Mouse (Mus musculus) neural tube, embryonic 11.5 days (tissue): ENCODE data around the gene Sbsn. TPM values are rescaled to one million over a fixed set of nuclear protein-coding genes. Genes with fewer than 3 reads are reported as not detected.

Experiments
- ATAC-seq: fragments of 200-750 bp; cut with Nextera tagmentation; 2 replicates; pipeline ENCODE4 v1.8.0; 2017; ENCODE audit warnings: moderate number of reproducible peaks, mild to moderate bottlenecking, moderate TSS enrichment, moderate library complexity; ENCODE audit not compliant: insufficient read depth, low FRiP score, low TSS enrichment
- DNase-seq: peaks from one replicate; pipeline ENCODE4 v3.0.0-alpha.2; 2015; ENCODE audit warnings: low spot score
- H3K27ac ChIP-seq: fragments of 300-500 bp; sonication (generic); 2 replicates; pipeline ENCODE4 v1.5.1; 2014; ENCODE audit warnings: low read depth, mild to moderate bottlenecking, low read length
- H3K27me3 ChIP-seq: fragments of 300-500 bp; sonication (generic); 2 replicates; pipeline ENCODE4 v1.6.1; 2014; ENCODE audit warnings: mild to moderate bottlenecking, low read length, mixed read lengths; ENCODE audit not compliant: control insufficient read depth, insufficient read depth
- H3K36me3 ChIP-seq: fragments of 300-500 bp; sonication (generic); 2 replicates; pipeline ENCODE4 v1.6.1; 2014; ENCODE audit warnings: mild to moderate bottlenecking, low read length, moderate library complexity, mixed read lengths; ENCODE audit not compliant: control insufficient read depth, insufficient read depth
- H3K4me1 ChIP-seq: fragments of 300-500 bp; sonication (generic); 2 replicates; pipeline ENCODE4 v1.6.1; 2014; ENCODE audit warnings: low read length, mixed read lengths; ENCODE audit not compliant: control insufficient read depth, insufficient read depth
- H3K4me2 ChIP-seq: fragments of 300-500 bp; sonication (generic); 2 replicates; pipeline ENCODE4 v1.6.1; 2014; ENCODE audit warnings: low read depth, mild to moderate bottlenecking, moderate library complexity
- H3K4me3 ChIP-seq: fragments of 300-500 bp; sonication (generic); 2 replicates; pipeline ENCODE4 v1.5.1; 2014; ENCODE audit warnings: low read depth, low read length
- H3K9ac ChIP-seq: fragments of 300-500 bp; sonication (generic); 2 replicates; pipeline ENCODE4 v1.6.1; 2014; ENCODE audit warnings: mild to moderate bottlenecking, low read length
- H3K9me3 ChIP-seq: fragments of 300-500 bp; sonication (generic); 2 replicates; pipeline ENCODE4 v1.6.1; 2016; ENCODE audit warnings: low read length; ENCODE audit not compliant: control insufficient read depth
- WGBS: fragments of 180-500 bp; shearing (Covaris S2); extraction: QIAGEN DNeasy Blood & Tissue Kit; methylation state at CpG from one replicate; pipeline ENCODE4 v1.1.7; 2014; 5-methylcytosine and 5-hydroxymethylcytosine counted together
- polyA plus RNA-seq: library from polyadenylated mRNA; unstranded; fragments of >200 nt; fragmentation: Nextera tagmentation; extraction: Ambion mirVana; gene quantifications from 2 replicates; pipeline ENCODE4 v1.2.1, GENCODE M21; 2014

Gene Sbsn
- polyA plus RNA-seq, 1 experiment from 2014 or later: 0.09 TPM

- ATAC-seq: no peak
Measured at GRCm38 (mm10) chr7:30766408-30766807, 15.1 kb downstream of the Sbsn start.

GRCm38 (mm10) chr7:30769236-30769635 lies 18.0 kb downstream of the Sbsn start:
- Histone ChIP-seq H3K27ac (no peak overlapping the region), H3K27me3 (no peaks in the 10 kb centered on the region), H3K36me3 (no peaks in the 10 kb centered on the region), H3K4me2 (no peak overlapping the region), H3K9me3 (no peaks in the 10 kb centered on the region), H3K4me1 (no peaks in the 10 kb centered on the region), H3K9ac (no peak overlapping the region), H3K4me3 (no peak overlapping the region)
- 40% methylated on average over 9 of the region's 9 CpGs for WGBS
- DNase-seq (no peak), ATAC-seq (no peak)

More at GRCm38 (mm10) chr7:30766408-30766807, 15.1 kb downstream of the Sbsn start:
- Histone ChIP-seq H3K27ac (no peak overlapping the region), H3K9ac (no peak overlapping the region), H3K4me1 (no peaks in the 10 kb centered on the region), H3K36me3 (no peaks in the 10 kb centered on the region), H3K4me2 (no peak overlapping the region), H3K27me3 (no peaks in the 10 kb centered on the region), H3K4me3 (no peak overlapping the region), H3K9me3 (no peaks in the 10 kb centered on the region)
- 80% methylated on average over 4 of the region's 4 CpGs for WGBS
- no peak for DNase-seq

GRCm38 (mm10) chr7:30776104-30776503 lies 24.8 kb downstream of the Sbsn start:
- no peaks in the 10 kb centered on the region for H3K9me3 ChIP-seq
- no peaks in the 10 kb centered on the region for H3K36me3 ChIP-seq
- H3K4me2 ChIP-seq: no peak overlapping the region
- no peak overlapping the region for H3K27ac ChIP-seq
- 87% methylated on average over 9 of the region's 9 CpGs for WGBS
- H3K27me3 ChIP-seq: no peaks in the 10 kb centered on the region
- no peak overlapping the region for H3K9ac ChIP-seq
- H3K4me3 ChIP-seq: no peak overlapping the region
- ATAC-seq (no peak), DNase-seq (no peak)
- H3K4me1 ChIP-seq: no peaks in the 10 kb centered on the region

- no peaks in the 10 kb centered on the region for H3K4me1 ChIP-seq
- H3K27ac ChIP-seq: no peak overlapping the region
- no peaks in the 10 kb centered on the region for H3K9me3 ChIP-seq
- DNase-seq (no peak), ATAC-seq (no peak)
- no peak overlapping the region for H3K9ac ChIP-seq
- no peaks in the 10 kb centered on the region for H3K36me3 ChIP-seq
- no peak overlapping the region for H3K4me2 ChIP-seq
- no peak overlapping the region for H3K4me3 ChIP-seq
- WGBS: 55% methylated on average over 7 of the region's 7 CpGs
- no peaks in the 10 kb centered on the region for H3K27me3 ChIP-seq
Measured at GRCm38 (mm10) chr7:30777081-30777579, 25.9 kb downstream of the Sbsn start.

GRCm38 (mm10) chr7:30777911-30778310 lies 26.6 kb downstream of the Sbsn start:
- Histone ChIP-seq H3K27ac (no peak overlapping the region), H3K4me3 (no peak overlapping the region), H3K9ac (no peak overlapping the region), H3K4me1 (no peaks in the 10 kb centered on the region), H3K9me3 (no peaks in the 10 kb centered on the region), H3K36me3 (no peaks in the 10 kb centered on the region), H3K4me2 (no peak overlapping the region), H3K27me3 (no peaks in the 10 kb centered on the region)
- 82% methylated on average over 1 of the region's 1 CpGs for WGBS
- ATAC-seq (no peak), DNase-seq (no peak)

- H3K9me3 ChIP-seq: no peaks in the 10 kb centered on the region
- H3K27me3 ChIP-seq: no peaks in the 10 kb centered on the region
- H3K36me3 ChIP-seq: no peaks in the 10 kb centered on the region
- no peak overlapping the region for H3K9ac ChIP-seq
- 67% methylated on average over 4 of the region's 4 CpGs for WGBS
- H3K4me2 ChIP-seq: no peak overlapping the region
- DNase-seq (no peak), ATAC-seq (no peak)
- no peaks in the 10 kb centered on the region for H3K4me1 ChIP-seq
- no peak overlapping the region for H3K4me3 ChIP-seq
- no peak overlapping the region for H3K27ac ChIP-seq
Measured at GRCm38 (mm10) chr7:30781792-30782191, 30.5 kb downstream of the Sbsn start.

GRCm38 (mm10) chr7:30782658-30783057 lies 31.4 kb downstream of the Sbsn start:
- Histone ChIP-seq H3K27ac (no peak overlapping the region), H3K36me3 (no peaks in the 10 kb centered on the region), H3K27me3 (no peaks in the 10 kb centered on the region), H3K4me1 (no peaks in the 10 kb centered on the region), H3K4me3 (no peak overlapping the region), H3K9ac (no peak overlapping the region), H3K4me2 (no peak overlapping the region), H3K9me3 (no peaks in the 10 kb centered on the region)
- ATAC-seq (no peak), DNase-seq (no peak)
- WGBS: 77% methylated on average over 3 of the region's 3 CpGs

GRCm38 (mm10) chr7:30785154-30785553 lies 33.9 kb downstream of the Sbsn start:
- Histone ChIP-seq H3K4me2 (no peak overlapping the region), H3K27me3 (no peaks in the 10 kb centered on the region), H3K27ac (no peak overlapping the region), H3K36me3 (no peaks in the 10 kb centered on the region), H3K9ac (no peak overlapping the region), H3K9me3 (no peaks in the 10 kb centered on the region), H3K4me3 (no peak overlapping the region), H3K4me1 (no peaks in the 10 kb centered on the region)
- ATAC-seq (no peak), DNase-seq (no peak)
- 56% methylated on average over 1 of the region's 1 CpGs for WGBS

GRCm38 (mm10) chr7:30785721-30786546 lies 34.7 kb downstream of the Sbsn start:
- no peak overlapping the region for H3K4me2 ChIP-seq
- H3K9me3 ChIP-seq: no peaks in the 10 kb centered on the region
- H3K27me3 ChIP-seq: no peaks in the 10 kb centered on the region
- H3K4me1 ChIP-seq: no peaks in the 10 kb centered on the region
- DNase-seq (no peak), ATAC-seq (no peak)
- WGBS: 65% methylated on average over 13 of the region's 13 CpGs
- no peak overlapping the region for H3K4me3 ChIP-seq
- H3K36me3 ChIP-seq: no peaks in the 10 kb centered on the region
- H3K27ac ChIP-seq: no peak overlapping the region
- no peak overlapping the region for H3K9ac ChIP-seq
